Comparison of ENCODE assay signal across 25 mouse cellular contexts in the genomic region with DNA sequence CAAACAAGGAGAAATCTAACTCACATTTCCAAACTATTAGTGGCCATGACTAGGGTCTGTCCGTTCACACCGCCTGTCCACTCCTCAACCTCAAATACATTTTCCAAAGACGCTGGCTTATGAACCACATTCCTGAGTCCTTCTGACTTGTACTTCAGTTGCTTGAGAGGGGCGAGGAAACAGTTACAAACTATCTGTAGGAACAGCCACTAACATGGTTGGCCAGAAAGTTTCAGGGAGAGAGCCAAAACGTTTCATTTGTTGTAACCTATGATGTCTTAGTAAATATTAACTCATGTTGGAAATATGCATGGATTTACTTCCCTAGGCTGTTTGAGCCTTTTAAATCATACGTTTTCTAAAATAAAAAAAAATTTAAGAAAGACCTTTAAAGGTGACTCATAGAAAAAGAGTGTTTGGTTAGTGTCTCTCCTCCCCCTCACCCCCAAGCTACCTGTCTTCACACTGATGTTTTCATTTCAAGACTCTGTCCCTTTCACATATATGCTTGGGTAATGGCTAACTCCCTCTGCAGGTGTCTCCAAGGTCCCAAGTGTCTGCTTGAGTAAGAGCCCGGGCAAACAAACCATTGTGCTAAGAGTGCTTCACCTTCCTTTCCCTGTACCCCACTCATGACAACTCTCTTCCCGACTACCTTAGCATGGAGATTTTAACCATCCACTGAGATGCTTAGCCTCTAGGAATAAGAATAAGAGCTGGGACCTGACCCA.
A peak's percentile ranks its signal among the peaks of the same experiment; 100 is the strongest.
DNase-seq lines count a peak whose midpoint lies in the region; ATAC-seq and TF ChIP-seq lines count a peak whose summit lies in the region.
"Had no signal": no experiment of that assay in that cellular context is flagged by ENCODE, and none has a peak within 500 bp of the region (broad histone marks: within the 10 kb centered on the region; RNA-seq: fewer than 3 reads in every experiment).

No protein-coding gene starts in this region.

- H3K36me3 ChIP-seq in heart, embryonic 12.5 days = no peaks in the 10 kb centered on the region
- H3K36me3 ChIP-seq in heart, embryonic 10.5 days = no peaks in the 10 kb centered on the region
- H3K36me3 ChIP-seq in lung, embryonic 14.5 days (ENCODE audit: insufficient read depth) = no peaks in the 10 kb centered on the region
- no peaks in the 10 kb centered on the region for H3K36me3 ChIP-seq in forebrain, embryonic 10.5 days (replicated peaks)
- H3K36me3 ChIP-seq: embryonic facial prominence, embryonic 15.5 days; hindbrain, embryonic 12.5 days; intestine, embryonic 15.5 days; liver, embryonic 15.5 days; midbrain, embryonic 10.5 days had no signal

- TF ChIP-seq POLR2A in lung, adult 2 months (IDR thresholded peaks at IDR 0.05; ENCODE audit: borderline replicate concordance, extremely low read depth, low read depth, low read length) = no peak

- no peak overlapping the region for H3K4me2 ChIP-seq in heart, embryonic 12.5 days
- no peak overlapping the region for H3K4me2 ChIP-seq in lung, embryonic 14.5 days
- H3K4me2 ChIP-seq: embryonic facial prominence, embryonic 15.5 days; hindbrain, embryonic 12.5 days; intestine, embryonic 15.5 days; liver, embryonic 15.5 days had no signal

- H3K4me3 ChIP-seq in heart, embryonic 12.5 days = no peak overlapping the region
- no peak overlapping the region for H3K4me3 ChIP-seq in heart, embryonic 10.5 days
- no peak overlapping the region for H3K4me3 ChIP-seq in lung, embryonic 14.5 days (ENCODE audit: low read depth, low read length)
- H3K4me3 ChIP-seq in lung, adult 2 months (replicated peaks; ENCODE audit: extremely low read depth, low read depth, low read length) = no peak overlapping the region
- H3K4me3 ChIP-seq in forebrain, embryonic 10.5 days = no peak overlapping the region
- H3K4me3 ChIP-seq: embryonic facial prominence, embryonic 15.5 days; hindbrain, embryonic 12.5 days; intestine, embryonic 15.5 days; liver, embryonic 15.5 days; midbrain, embryonic 10.5 days had no signal

- no peak for DNase-seq in heart, embryonic 10.5 days (ENCODE audit: low spot score)
- peak; percentile 54 for DNase-seq in lung, embryonic 14.5 days
- DNase-seq in lung, adult 2 months = no peak
- peak; percentile 5 for DNase-seq in lung, postnatal 14 days
- no peak for DNase-seq in spleen, postnatal 14 days (ENCODE audit: low spot score in 2 of 2)
- DNase-seq in forebrain, embryonic 10.5 days (ENCODE audit: extremely low spot score, low spot score) = no peak
- DNase-seq: adrenal gland, postnatal 14 days; cerebellum, adult 11 months; cerebellum, adult 9-10 months; gastrocnemius, postnatal 14 days; heart, adult 11 months; kidney, postnatal 4 days; left cerebral cortex, postnatal 4 days; right cerebral cortex, postnatal 25 days; thymus, postnatal 25 days had no signal

- H3K4me1 ChIP-seq in heart, embryonic 12.5 days (replicated peaks) = 0 out of 2 replicates have a peak, but pooled peaks cover 7% of the 10 kb centered on the region
- H3K4me1 ChIP-seq in heart, embryonic 10.5 days = no peaks in the 10 kb centered on the region
- 0 out of 2 replicates have a peak, but pooled peaks cover 5% of the 10 kb centered on the region for H3K4me1 ChIP-seq in lung, embryonic 14.5 days (ENCODE audit: insufficient read depth)
- peaks cover 3% of the 10 kb centered on the region for H3K4me1 ChIP-seq in lung, adult 2 months (ENCODE audit: control insufficient read depth, insufficient read depth, low read length)
- no peaks in the 10 kb centered on the region for H3K4me1 ChIP-seq in forebrain, embryonic 10.5 days
- H3K4me1 ChIP-seq: embryonic facial prominence, embryonic 15.5 days; hindbrain, embryonic 12.5 days; intestine, embryonic 15.5 days; liver, embryonic 15.5 days; midbrain, embryonic 10.5 days had no signal

- no peak overlapping the region for H3K9ac ChIP-seq in heart, embryonic 12.5 days
- no peak overlapping the region for H3K9ac ChIP-seq in lung, embryonic 14.5 days
- H3K9ac ChIP-seq: embryonic facial prominence, embryonic 15.5 days; hindbrain, embryonic 12.5 days; intestine, embryonic 15.5 days; liver, embryonic 15.5 days had no signal

- peak overlapping the region; percentile 18; the same call in 1 of the 2 replicates for H3K27ac ChIP-seq in heart, embryonic 12.5 days (ENCODE audit: poor library complexity, severe bottlenecking)
- no peak overlapping the region for H3K27ac ChIP-seq in heart, embryonic 10.5 days
- H3K27ac ChIP-seq in lung, embryonic 14.5 days (ENCODE audit: low read depth) = peak overlapping the region; percentile 72
- H3K27ac ChIP-seq in forebrain, embryonic 10.5 days = no peak overlapping the region
- H3K27ac ChIP-seq: embryonic facial prominence, embryonic 15.5 days; hindbrain, embryonic 12.5 days; hindbrain, postnatal 0 days; intestine, embryonic 15.5 days; kidney, postnatal 0 days; liver, embryonic 15.5 days; midbrain, embryonic 10.5 days had no signal

- H3K9me3 ChIP-seq in heart, embryonic 12.5 days (replicated peaks) = no peaks in the 10 kb centered on the region
- no peaks in the 10 kb centered on the region for H3K9me3 ChIP-seq in heart, embryonic 10.5 days
- no peaks in the 10 kb centered on the region for H3K9me3 ChIP-seq in lung, embryonic 14.5 days (ENCODE audit: low read depth, low read length)
- H3K9me3 ChIP-seq in forebrain, embryonic 10.5 days = no peaks in the 10 kb centered on the region
- H3K9me3 ChIP-seq: embryonic facial prominence, embryonic 15.5 days; hindbrain, embryonic 12.5 days; intestine, embryonic 15.5 days; liver, embryonic 15.5 days; midbrain, embryonic 10.5 days had no signal

- no peak for ATAC-seq in heart, embryonic 12.5 days (ENCODE audit: insufficient number of reproducible peaks, low FRiP score)
- peak; percentile 65; the same call in 1 of the 2 replicates for ATAC-seq in lung, embryonic 14.5 days (ENCODE audit: insufficient read depth)
- ATAC-seq: forebrain, embryonic 14.5 days; hindbrain, postnatal 0 days; intestine, embryonic 15.5 days; midbrain, embryonic 16.5 days had no signal

- no peak for TF ChIP-seq CTCF in lung, embryonic 14.5 days (IDR thresholded peaks at IDR 0.05; ENCODE audit: low read depth)
- no peak for TF ChIP-seq CTCF in lung, adult 2 months (IDR thresholded peaks at IDR 0.05; ENCODE audit: insufficient read depth, low read length)

- 70% methylated on average over 8 of the region's 8 CpGs for WGBS in heart, embryonic 12.5 days
- 76% methylated on average over 8 of the region's 8 CpGs for WGBS in heart, embryonic 10.5 days
- 40% methylated on average over 8 of the region's 8 CpGs for WGBS in lung, embryonic 14.5 days
- 52% methylated on average over 8 of the region's 8 CpGs for WGBS in lung, adult 2 months
- WGBS in forebrain, embryonic 10.5 days = 86% methylated on average over 8 of the region's 8 CpGs

- no peaks in the 10 kb centered on the region; the same call in 1 of the 2 replicates for H3K27me3 ChIP-seq in heart, embryonic 12.5 days (replicated peaks)
- no peaks in the 10 kb centered on the region for H3K27me3 ChIP-seq in heart, embryonic 10.5 days (ENCODE audit: insufficient read depth, poor library complexity, severe bottlenecking)
- H3K27me3 ChIP-seq in lung, embryonic 14.5 days (ENCODE audit: insufficient read depth, low read length) = no peaks in the 10 kb centered on the region
- H3K27me3 ChIP-seq in forebrain, embryonic 10.5 days (ENCODE audit: poor library complexity, severe bottlenecking) = no peaks in the 10 kb centered on the region
- H3K27me3 ChIP-seq: hindbrain, embryonic 12.5 days; intestine, embryonic 15.5 days; liver, embryonic 15.5 days had no signal

Comparison
In these comparisons a context has a peak if more than half of its experiments do, and no peak if none do; other contexts are left out.
1. H3K27ac ChIP-seq: peak in heart, embryonic 12.5 days (single experiment) and lung, embryonic 14.5 days (single experiment); none in heart, embryonic 10.5 days (single experiment) and forebrain, embryonic 10.5 days (single experiment).
2. DNase-seq: peak in lung, embryonic 14.5 days (single experiment) and lung, postnatal 14 days (single experiment); none in heart, embryonic 10.5 days (single experiment), lung, adult 2 months (single experiment), spleen, postnatal 14 days (0 of 2) and forebrain, embryonic 10.5 days (single experiment).